Mouse (Mus musculus) lung, embryonic 16.5 days (tissue): ENCODE measurements around the gene Lama2. TPM values are rescaled to one million over a fixed set of nuclear protein-coding genes. Genes with fewer than 3 reads are reported as not detected.

ENCODE experiments used
- ATAC-seq: fragments of 200-750 bp; cut with Nextera tagmentation; 2 replicates; pipeline ENCODE4 v1.8.0; 2017; ENCODE audit warnings: low read depth, mild to moderate bottlenecking, moderate library complexity
- H3K27ac ChIP-seq: fragments of 300-500 bp; sonication (generic); 2 replicates; pipeline ENCODE4 v1.5.1; 2014; ENCODE audit warnings: mild to moderate bottlenecking, control low read depth, low read length
- H3K27me3 ChIP-seq: fragments of 300-500 bp; sonication (generic); 2 replicates; pipeline ENCODE4 v1.6.1; 2014; ENCODE audit warnings: low read depth, low read length, mixed read lengths; ENCODE audit not compliant: control insufficient read depth, insufficient read depth
- H3K36me3 ChIP-seq: fragments of 300-500 bp; sonication (generic); 2 replicates; pipeline ENCODE4 v1.6.1; 2014; ENCODE audit warnings: low read length; ENCODE audit not compliant: control insufficient read depth, insufficient read depth
- H3K4me1 ChIP-seq: fragments of 300-500 bp; sonication (generic); replicated peaks from 2 replicates; pipeline ENCODE4 v1.6.1; 2014; ENCODE audit warnings: low read length, mixed read lengths; ENCODE audit not compliant: control insufficient read depth, insufficient read depth
- H3K4me2 ChIP-seq: fragments of 300-500 bp; sonication (generic); 2 replicates; pipeline ENCODE4 v1.6.1; 2014; ENCODE audit warnings: low read depth, low read length, control low read depth
- H3K4me3 ChIP-seq: fragments of 300-500 bp; sonication (generic); 2 replicates; pipeline ENCODE4 v1.5.1; 2014; ENCODE audit warnings: mild to moderate bottlenecking, low read length, control low read depth
- H3K9ac ChIP-seq: fragments of 300-500 bp; sonication (generic); 2 replicates; pipeline ENCODE4 v1.6.1; 2014; ENCODE audit warnings: low read length, control low read depth
- H3K9me3 ChIP-seq: fragments of 300-500 bp; sonication (generic); 2 replicates; pipeline ENCODE4 v1.6.1; 2016; ENCODE audit warnings: low read length; ENCODE audit not compliant: control insufficient read depth
- WGBS: fragments of 180-500 bp; shearing (Covaris S2); extraction: QIAGEN DNeasy Blood & Tissue Kit; methylation state at CpG from one replicate; pipeline ENCODE4 v1.1.7; 2014; 5-methylcytosine and 5-hydroxymethylcytosine counted together
- polyA plus RNA-seq: library from polyadenylated mRNA; unstranded; fragments of >200 nt; fragmentation: Nextera tagmentation; extraction: Ambion mirVana; gene quantifications from 2 replicates; pipeline ENCODE4 v1.2.1, GENCODE M21; 2015

Lama2 gene
- polyA plus RNA-seq: 13.6 TPM in 2 replicates

DNA sequence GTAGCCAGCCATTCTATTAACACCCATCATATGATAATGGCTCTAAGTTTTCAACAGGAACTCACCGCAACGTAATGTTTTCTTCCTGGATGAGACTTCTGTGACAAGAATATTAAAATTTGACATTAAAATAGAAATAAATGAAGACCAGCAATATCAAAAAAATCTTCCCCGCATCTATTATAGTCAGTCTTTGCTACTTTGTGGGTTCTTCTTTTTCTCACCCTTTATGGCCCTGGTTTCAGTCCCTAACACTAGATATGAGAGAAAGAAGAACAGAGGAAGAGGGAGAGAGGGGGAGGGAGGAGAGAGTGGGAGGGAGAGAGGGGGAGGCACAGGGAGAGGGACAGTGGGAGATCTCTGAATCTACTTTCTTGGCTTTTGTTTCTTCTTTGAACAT is at the start of gene Lama2:
Lama2 (minus strand) TSS at position 101 of the 400 bp plus-strand sequence.
- ATAC-seq: no peak

DNA sequence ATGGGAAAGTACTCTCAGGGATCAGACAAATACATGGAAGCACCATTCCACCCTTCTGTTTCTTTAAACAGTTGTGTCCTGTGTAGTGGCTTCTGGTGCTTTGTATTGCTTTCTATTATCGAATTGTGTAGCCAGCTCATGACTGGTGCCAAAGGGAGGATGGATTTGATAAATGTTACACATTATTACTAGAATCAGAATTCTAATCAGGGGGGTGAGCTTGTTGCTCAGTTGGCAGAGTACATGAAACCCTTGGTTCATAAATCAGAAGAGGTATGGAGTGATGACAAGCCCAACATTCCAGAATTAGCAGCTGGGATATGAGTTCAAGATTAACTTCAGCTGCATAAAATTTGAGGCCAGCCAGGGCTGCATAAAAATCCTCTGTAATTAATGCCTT is 44.8 kb upstream of the Lama2 start:
- H3K4me2 ChIP-seq: no peak overlapping the region
- H3K27me3 ChIP-seq: no peaks in the 10 kb centered on the region
- no peaks in the 10 kb centered on the region for H3K36me3 ChIP-seq
- H3K9me3 ChIP-seq: no peaks in the 10 kb centered on the region
- no peak overlapping the region for H3K9ac ChIP-seq
- no peak overlapping the region for H3K4me3 ChIP-seq
- H3K4me1 ChIP-seq: no peaks in the 10 kb centered on the region
- 84% methylated on average over 1 of the region's 1 CpGs for WGBS
- no peak overlapping the region for H3K27ac ChIP-seq
- no peak for ATAC-seq

More for the DNA sequence above, at the start of gene Lama2:
- Histone ChIP-seq H3K4me1 (peaks cover 8% of the 10 kb centered on the region; the same call in 1 of the 2 replicates), H3K4me3 (no peak within 1 kb of the TSS), H3K4me2 (no peak within 1 kb of the TSS), H3K36me3 (no peaks in the 10 kb centered on the region), H3K9ac (no peak within 1 kb of the TSS), H3K9me3 (no peaks in the 10 kb centered on the region), H3K27ac (no peak within 1 kb of the TSS), H3K27me3 (no peaks in the 10 kb centered on the region)
- WGBS: 93% methylated on average over 3 of the region's 3 CpGs

- Histone ChIP-seq H3K9me3 (no peaks in the 10 kb centered on the region), H3K4me3 (no peak overlapping the region)
- 5% methylated on average over 1 of the region's 1 CpGs for WGBS
Measured at GRCm38 (mm10) chr10:27663396-27663795, 43.8 kb upstream of the Lama2 start.

DNA sequence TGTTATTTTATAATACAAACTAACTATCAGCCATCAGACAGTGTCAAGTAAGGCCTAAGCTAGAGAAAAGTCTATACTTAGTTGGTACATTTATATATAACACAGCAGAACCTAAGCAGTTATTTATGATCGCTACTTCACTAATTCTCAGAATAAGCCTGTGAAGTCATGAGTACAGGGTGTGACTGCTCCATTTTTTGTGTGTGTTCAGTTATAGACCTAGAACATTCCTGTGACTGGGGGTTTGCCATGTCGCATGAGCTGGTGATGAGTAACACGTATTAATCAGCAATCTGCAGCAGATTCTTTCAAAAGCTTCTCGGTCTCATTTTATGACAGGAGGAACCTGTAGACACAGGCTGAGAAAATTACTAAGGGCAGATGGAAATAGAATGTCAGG is 34.6 kb upstream of the Lama2 start:
- ATAC-seq: no peak
- Histone ChIP-seq H3K27ac (no peak overlapping the region), H3K27me3 (no peaks in the 10 kb centered on the region), H3K4me2 (no peak overlapping the region), H3K9me3 (no peaks in the 10 kb centered on the region), H3K4me3 (no peak overlapping the region), H3K36me3 (no peaks in the 10 kb centered on the region), H3K9ac (no peak overlapping the region), H3K4me1 (no peaks in the 10 kb centered on the region)
- WGBS: 87% methylated on average over 4 of the region's 4 CpGs

More at GRCm38 (mm10) chr10:27663396-27663795, 43.8 kb upstream of the Lama2 start:
- Histone ChIP-seq H3K36me3 (no peaks in the 10 kb centered on the region), H3K4me2 (no peak overlapping the region), H3K4me1 (no peaks in the 10 kb centered on the region), H3K9ac (no peak overlapping the region), H3K27ac (no peak overlapping the region), H3K27me3 (no peaks in the 10 kb centered on the region)
- no peak for ATAC-seq

DNA sequence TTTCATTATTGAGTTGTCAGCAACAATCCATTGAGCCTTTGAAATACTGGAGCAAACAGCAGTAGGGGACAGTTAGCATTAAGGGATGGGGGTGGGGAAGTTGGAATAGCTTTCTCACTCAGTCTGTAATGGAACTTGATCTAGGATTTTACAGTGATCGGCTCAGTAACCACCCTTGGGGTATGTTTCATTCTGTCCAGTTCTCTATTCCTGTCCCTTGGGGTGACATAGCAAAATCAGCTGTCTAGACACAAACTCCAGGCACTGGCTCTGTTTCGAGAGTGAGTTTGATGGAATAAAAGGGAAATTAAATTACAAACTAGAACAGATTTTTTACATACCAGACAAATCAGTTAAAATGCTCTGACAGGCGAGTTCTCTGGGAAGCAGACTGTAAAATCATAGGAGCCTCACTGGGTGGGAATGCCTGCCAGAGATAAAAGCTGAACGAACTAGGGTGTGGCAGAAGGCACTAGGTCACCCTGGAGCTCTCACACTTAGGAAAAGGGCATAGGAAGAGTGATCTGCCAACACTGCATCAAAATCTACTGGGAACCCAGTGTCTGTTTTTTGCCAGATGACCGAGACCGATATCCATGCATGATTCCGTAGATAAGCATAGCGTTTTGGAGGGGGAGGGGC is 33.3 kb upstream of the Lama2 start:
- no peak overlapping the region for H3K9ac ChIP-seq
- no peak overlapping the region for H3K27ac ChIP-seq
- ATAC-seq: 0 out of 2 replicates have a peak, but pooled peaks have one; percentile 20
- H3K36me3 ChIP-seq: no peaks in the 10 kb centered on the region
- 35% methylated on average over 8 of the region's 8 CpGs for WGBS
- H3K9me3 ChIP-seq: no peaks in the 10 kb centered on the region
- peak overlapping the region; percentile 12; the same call in 1 of the 2 replicates for H3K4me2 ChIP-seq
- no peaks in the 10 kb centered on the region for H3K4me1 ChIP-seq
- no peak overlapping the region for H3K4me3 ChIP-seq
- no peaks in the 10 kb centered on the region for H3K27me3 ChIP-seq

DNA sequence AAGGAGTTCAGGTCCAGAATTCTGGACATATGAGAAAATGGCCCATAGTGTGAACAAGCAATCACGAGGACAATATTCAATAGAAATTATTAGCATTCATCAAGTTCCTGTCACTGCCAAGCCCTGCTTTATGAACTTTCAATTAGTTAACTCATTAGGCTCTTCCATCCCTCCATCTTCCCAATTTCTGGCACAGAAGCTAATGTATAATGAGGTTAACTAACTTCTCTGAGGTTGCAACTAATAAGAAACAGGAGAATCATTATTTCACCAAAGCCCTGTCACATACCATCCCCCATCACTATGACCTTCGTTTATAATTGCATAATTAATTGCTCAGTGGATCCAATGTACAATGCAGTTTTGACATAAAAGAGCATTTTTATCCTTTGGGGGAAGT is 16.2 kb upstream of the Lama2 start:
- Histone ChIP-seq H3K27ac (no peak overlapping the region), H3K27me3 (no peaks in the 10 kb centered on the region), H3K9ac (no peak overlapping the region), H3K4me1 (no peaks in the 10 kb centered on the region), H3K4me3 (no peak overlapping the region), H3K4me2 (no peak overlapping the region), H3K9me3 (no peaks in the 10 kb centered on the region), H3K36me3 (no peaks in the 10 kb centered on the region)
- WGBS: 65% methylated on average over 2 of the region's 2 CpGs
- no peak for ATAC-seq

DNA sequence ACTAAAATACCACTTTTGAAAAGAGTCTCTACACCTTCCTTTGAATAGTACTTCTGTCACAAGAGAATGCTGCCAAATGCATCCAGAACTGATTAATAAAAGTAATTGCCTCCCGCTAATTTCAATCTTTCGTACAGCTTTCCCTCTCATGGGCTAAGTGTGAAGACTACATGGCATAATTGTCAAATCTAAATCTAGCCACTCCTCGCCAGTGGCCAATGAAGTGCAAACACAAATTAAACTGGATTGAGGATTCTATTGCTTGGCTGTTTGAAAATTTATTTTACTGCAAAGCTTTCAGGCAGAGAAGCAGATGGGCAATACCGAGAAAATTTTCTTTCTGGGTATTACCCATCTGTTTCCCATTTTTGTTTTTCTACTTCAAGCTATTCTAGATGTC is 11.4 kb upstream of the Lama2 start:
- Histone ChIP-seq H3K4me3 (no peak overlapping the region), H3K36me3 (no peaks in the 10 kb centered on the region), H3K27me3 (no peaks in the 10 kb centered on the region), H3K4me1 (no peaks in the 10 kb centered on the region), H3K27ac (no peak overlapping the region), H3K9me3 (no peaks in the 10 kb centered on the region), H3K9ac (no peak overlapping the region), H3K4me2 (no peak overlapping the region)
- no peak for ATAC-seq
- WGBS: 86% methylated on average over 4 of the region's 4 CpGs

DNA sequence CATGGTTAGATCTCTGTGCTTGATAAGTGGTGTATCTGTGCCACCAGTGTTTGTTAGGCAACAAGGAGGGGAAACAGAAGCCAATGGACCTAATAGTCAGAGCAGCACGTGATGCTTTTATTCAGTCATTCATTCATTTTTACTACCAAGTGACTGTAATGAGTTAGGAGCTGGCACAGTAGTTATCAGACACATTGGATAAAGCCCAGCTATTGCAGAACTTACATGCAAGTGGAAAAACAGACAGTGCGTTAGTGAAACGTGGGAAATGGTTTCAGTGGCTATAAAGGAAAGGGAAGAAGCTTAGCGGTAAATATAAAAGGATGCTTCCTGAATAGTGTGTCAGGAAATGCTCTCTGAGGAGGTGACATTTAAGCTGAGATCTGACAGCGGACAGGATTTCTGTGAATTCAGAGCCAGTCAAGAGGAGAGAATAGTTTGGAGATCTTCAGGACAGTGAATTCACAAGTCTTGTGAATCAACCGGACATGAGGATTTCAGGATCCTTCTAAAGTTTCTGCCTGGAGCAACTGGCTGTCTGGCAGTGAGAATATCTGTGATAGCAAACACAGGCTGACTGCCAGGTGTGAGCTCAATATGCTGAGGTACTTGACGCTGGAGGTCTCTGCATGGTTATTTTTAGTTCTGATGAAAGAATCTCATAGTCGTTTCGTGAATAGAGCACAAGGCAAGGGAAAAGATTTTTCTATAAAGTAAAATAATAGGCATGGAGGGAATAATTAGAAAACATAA is 2.3 kb upstream of the Lama2 start:
- no peak overlapping the region for H3K4me2 ChIP-seq
- no peak overlapping the region for H3K4me3 ChIP-seq
- peaks cover under 1% of the 10 kb centered on the region; the same call in 1 of the 2 replicates for H3K4me1 ChIP-seq
- H3K27ac ChIP-seq: no peak overlapping the region
- H3K27me3 ChIP-seq: no peaks in the 10 kb centered on the region
- H3K9me3 ChIP-seq: no peaks in the 10 kb centered on the region
- no peak overlapping the region for H3K9ac ChIP-seq
- H3K36me3 ChIP-seq: no peaks in the 10 kb centered on the region
- 41% methylated on average over 9 of the region's 9 CpGs for WGBS
- ATAC-seq: no peak

DNA sequence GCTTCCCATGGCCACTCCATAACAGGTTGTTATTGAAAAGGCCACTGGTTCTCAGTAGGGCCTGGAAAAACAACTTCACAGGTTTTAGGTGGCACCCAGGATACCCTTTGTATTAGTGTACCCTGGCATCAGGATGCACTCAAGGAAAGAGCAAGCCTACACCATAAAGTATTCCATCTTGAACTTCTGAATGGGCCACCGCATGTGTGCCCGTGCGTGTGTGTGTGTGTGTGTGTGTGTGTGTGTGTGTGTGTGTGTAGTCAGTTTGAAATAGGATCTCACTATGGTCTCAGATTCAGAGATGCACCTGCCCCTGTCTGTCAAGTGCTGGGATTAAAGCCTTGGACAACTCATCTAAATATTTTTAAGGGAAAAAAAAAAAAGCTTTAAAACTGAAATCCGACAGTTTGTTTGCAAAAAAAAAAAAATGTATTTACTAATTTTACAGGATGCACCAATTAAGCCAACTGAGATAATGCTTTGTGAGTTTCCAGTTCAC is 2.0 kb downstream of the Lama2 start:
- no peaks in the 10 kb centered on the region for H3K9me3 ChIP-seq
- no peak overlapping the region for H3K9ac ChIP-seq
- H3K4me3 ChIP-seq: no peak overlapping the region
- H3K36me3 ChIP-seq: no peaks in the 10 kb centered on the region
- no peaks in the 10 kb centered on the region for H3K27me3 ChIP-seq
- H3K4me1 ChIP-seq: peaks cover 8% of the 10 kb centered on the region; the same call in 1 of the 2 replicates
- WGBS: 78% methylated on average over 4 of the region's 4 CpGs
- H3K4me2 ChIP-seq: no peak overlapping the region
- no peak overlapping the region for H3K27ac ChIP-seq
- ATAC-seq: no peak
